Mouse (Mus musculus): ENCODE results near the gene Sirt3. TPM values are rescaled to one million over a fixed set of nuclear protein-coding genes. Genes with fewer than 3 reads are reported as not detected.

Sirt3 gene
- total RNA-seq, 2 experiments from 2014 or later = 25.4 to 26.6 TPM

GRCm38 (mm10) chr7:140848591-140848990 lies 33.5 kb downstream of the Sirt3 start:
- DNase-seq = no peak

DNA sequence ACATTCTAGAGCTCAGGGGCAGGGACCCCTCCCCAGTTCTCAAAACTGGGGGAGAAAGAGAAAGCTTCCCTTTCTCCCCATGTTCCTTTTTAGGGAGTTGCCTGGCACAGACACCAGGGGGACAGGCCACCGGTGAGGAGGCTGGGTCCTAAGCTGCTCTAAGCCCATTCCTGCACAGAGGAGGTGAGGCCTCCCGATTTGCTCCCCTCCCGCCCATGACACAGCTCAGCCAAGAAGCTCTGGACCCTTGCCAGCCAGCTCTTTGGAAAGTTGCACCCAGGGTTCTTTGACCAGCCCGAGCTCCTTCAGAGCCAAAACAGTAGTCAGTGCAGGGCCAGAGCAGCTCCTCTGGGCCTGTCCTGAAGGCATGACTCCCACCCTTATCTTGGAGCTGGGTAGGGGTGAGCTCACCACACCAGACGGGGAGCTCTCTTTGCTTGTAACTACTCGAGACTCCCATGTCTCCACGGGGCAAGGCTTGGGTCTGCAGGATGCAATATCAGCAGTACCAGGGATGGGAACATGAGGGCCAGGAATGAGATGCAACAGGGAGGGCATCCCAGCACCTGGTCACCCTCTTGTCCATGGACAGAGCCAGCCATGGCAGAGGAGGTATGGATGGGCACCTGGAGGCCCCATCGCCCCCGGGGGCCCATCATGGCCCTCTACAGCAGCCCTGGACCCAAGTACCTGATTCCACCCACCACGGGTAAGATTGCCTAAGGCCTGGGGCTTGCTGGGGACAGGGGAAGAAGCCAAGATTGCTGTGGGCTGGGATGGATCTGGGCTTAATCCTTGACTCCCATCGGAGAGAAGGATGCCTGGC lies 34.1 kb downstream of the Sirt3 start, which contains the start of gene Odf3:
Gene Odf3 (plus strand): TSS at position 51 of the 826 bp plus-strand sequence.
- DNase-seq = no peak

GRCm38 (mm10) chr7:140846676-140847075 lies 35.4 kb downstream of the Sirt3 start:
- DNase-seq = no peak

- DNase-seq = no peak
These were observed 36.4 kb downstream of the Sirt3 start for GRCm38 (mm10) chr7:140845683-140846082.

GRCm38 (mm10) chr7:140844905-140845665 lies 37.0 kb downstream of the Sirt3 start, which contains the start of gene Scgb1c1:
Gene Scgb1c1 (plus strand): TSS chr7:140845547.
- peak; percentile 67 for DNase-seq

- no peak for DNase-seq
These were observed 38.3 kb downstream of the Sirt3 start for GRCm38 (mm10) chr7:140843806-140844205.

DNA sequence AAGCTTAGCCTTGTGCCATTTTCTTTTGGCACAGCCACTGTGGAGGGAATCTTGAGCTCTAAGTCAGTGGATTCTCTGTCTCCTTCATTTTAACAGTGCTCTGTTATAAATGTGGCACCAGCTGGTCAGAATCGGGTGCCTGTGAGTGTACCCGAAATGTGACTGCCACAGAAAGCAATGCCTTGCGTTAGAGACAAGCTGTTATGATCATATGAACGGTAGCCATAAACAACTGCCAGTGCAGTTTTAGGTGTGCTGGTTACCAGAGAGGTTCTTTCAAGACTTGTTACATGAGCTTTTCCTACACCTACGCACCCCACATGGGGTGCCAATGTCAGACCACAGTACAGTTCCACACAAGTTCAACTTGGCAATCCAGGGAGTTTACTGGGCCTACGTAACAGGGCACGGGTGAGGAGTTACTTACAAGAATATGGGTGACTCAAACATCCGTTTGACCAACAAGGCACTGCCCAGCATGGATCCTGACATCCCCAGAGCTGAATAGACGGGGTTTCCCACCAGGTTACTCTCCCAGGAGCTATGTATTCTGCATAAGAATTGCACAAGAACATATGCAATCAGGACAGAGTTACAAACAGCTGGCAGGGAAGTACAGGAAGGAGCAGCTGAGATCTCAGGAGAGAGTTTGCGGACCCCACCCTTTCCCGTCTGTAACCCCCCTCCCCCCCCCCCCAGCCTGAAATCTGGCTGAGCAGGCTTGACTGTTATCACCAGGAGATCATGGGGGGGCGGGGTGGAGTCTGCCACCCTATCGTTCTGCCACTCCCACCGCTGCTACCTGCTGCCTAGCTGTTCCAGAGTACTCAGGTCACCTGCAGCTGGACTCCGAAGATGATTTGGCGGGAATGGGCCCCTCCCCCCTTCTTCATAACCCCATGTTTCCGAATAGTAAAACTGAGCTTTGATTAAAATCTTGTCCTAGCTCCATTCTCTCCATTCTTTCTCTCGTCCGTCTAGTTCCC lies 41.1 kb downstream of the Sirt3 start:
- DNase-seq = no peak

GRCm38 (mm10) chr7:140839556-140839955 lies 42.6 kb downstream of the Sirt3 start:
- no peak for DNase-seq

DNA sequence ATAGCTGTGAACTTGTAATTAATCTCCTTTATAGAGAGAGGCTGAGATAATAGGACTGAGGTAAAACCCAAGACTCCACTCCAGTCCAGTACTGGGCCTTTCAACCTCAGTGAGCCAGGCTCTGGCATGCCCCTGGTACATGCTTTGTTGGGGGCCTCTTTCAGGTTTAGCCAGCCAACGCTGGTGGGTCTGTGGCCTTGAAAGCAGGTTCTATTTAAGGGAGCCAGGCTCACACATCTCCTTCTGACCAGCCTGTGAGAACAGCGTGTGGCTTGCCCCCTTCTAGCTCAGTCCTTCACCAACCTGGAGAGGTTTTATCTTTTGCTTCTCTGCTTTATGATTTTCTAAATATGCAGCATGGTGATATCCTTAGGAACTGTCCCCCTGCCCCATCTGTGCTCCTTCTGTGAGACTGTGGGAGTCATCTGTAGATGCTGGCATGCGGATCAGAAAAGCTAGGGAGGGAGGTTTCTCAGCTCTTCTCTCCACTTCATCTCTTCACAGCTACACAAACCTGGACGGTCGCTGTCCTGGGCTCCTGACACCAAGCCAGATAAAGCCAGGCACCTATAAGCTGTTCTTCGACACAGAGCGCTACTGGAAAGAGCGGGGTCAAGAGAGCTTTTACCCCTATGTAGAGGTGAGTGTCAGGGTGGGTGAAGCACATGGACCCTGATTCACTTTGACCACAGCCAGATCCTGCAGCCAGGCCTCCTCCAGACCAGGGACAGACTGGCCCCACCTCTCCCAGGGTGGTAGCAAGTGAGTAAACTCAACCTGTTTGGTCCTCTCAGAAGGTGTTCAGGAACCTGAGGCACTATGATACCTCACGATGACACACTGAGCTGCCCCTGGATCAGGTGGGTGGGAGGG lies 45.6 kb downstream of the Sirt3 start:
- DNase-seq = no peak

DNA sequence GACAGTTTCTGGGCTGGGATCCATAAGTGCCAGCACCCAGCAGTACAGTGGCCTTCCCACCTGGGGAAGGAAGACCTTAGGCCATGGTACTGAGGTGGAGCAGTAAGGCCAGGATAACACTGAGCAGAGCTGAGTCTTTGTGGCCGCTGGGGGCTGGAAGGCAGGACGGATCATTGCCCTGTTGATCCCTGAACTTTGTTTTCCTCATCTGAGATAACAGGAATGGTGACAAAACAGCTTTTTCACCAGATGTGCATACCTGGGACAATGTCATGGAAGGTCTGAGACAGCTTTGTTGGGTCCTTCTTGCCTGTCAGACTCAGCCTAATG lies 46.4 kb downstream of the Sirt3 start:
- no peak for DNase-seq

- no peak for DNase-seq
These were observed 46.9 kb downstream of the Sirt3 start, which contains the start of gene Urah for GRCm38 (mm10) chr7:140834968-140835757. Gene Urah (plus strand): TSS chr7:140835018.

GRCm38 (mm10) chr7:140833341-140833740 lies 48.8 kb downstream of the Sirt3 start:
- DNase-seq = no peak

DNA sequence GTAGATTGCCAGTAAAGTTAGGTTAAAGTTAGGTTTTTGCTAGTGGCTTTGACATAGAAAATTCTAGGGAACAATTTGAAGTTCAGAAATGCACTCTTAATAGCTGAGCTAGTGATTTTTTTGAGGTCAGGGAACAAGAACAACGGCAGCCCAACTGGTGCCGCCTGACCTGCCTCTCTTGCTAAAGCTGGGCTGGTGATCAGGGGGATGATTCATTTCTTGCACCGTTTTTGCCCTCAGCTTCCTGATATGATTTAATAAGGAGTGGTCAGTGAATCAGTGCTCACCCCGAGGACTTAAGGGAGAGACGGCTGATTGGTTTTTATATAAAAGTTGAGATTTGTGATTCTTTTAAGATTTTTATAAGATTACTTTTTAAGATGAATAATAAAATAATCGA lies 50.7 kb downstream of the Sirt3 start:
- no peak for DNase-seq

DNA sequence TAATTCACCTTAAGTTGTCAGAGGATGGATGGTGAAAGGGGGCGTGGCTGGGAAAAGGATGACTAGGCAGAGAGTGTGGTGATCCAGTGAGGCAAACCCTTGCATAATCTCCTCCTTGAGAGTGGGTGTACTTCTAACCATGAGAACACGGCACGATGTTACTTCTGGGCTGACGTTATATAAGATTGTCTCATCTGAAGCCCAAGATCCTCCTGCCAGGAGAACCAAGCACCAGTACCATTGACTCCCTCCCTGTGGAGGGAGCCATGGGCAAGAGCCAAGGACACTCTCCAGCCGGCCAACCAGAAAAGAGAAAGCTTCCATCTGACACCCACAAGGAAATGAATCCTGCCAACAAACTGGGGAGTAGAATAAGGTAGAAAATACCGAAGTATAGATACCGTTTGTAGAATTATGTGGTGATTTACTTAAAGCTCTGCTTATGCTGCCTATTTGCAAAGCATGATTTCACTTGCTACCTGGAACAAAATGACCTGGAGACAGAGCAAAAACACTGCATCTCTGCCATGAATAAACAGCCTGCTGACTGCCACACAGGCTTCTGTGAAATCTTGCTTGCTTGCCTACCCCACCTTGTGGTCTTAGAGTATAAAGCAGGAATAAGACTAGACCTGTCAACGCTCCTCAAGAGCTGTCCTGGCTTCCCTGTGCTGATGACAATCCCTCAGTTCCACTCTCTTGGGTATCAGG lies 53.8 kb downstream of the Sirt3 start:
- peak; percentile 47 for DNase-seq

- DNase-seq = no peak
These were observed 59.4 kb downstream of the Sirt3 start for GRCm38 (mm10) chr7:140822731-140823130.

GRCm38 (mm10) chr7:140821653-140822329 lies 60.3 kb downstream of the Sirt3 start, which contains the start of gene Zfp941:
Gene Zfp941 (minus strand): TSS chr7:140822178.
- no peak for DNase-seq

GRCm38 (mm10) chr7:140821305-140821652 lies 60.8 kb downstream of the Sirt3 start:
- DNase-seq = no peak

- no peak for DNase-seq
These were observed 61.9 kb downstream of the Sirt3 start for GRCm38 (mm10) chr7:140820173-140820572.
